In the genomic region with DNA sequence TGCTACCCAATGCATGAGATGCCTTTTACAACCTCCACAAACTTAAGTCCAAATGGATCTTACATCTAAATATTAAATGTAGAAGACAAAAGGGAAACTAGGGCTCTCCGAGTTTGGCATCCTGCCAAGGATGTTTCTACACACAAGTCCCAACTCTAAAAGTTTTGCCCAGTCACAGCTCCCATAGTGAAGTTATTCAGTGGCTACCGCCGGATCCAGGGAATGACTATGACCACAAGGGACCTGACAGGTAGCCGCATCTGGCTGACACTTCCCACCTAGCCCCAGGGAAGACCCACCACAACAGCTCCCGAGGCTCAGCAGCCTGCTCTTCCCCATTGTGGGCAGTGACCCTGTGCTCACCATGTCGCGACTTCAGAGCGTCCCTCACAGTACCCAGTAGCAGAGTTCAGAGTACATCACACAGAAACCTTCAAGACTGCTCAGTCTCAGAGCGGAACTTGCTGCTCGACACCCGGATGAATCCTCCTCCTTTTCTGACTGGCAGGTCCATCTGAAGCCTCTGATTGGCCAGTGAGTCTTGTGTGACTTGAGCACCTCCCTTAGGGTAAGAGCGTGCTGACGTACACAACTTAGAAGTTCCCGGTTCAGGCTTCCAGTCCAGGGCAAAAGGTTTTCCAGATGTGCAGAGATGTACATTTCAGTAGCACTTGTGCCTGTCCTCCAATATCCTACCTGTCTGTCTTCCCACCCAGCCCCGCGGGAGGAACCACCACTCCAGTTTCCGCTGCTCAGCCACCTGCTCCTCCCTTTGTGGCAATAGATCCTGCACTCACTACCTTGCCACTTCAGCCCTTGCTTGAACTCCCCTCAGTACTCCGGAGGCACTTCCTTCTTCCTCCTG, we compare ENCODE assay signal across 8 mouse cellular contexts. TPM values are rescaled to one million over a fixed set of nuclear protein-coding genes. Genes with fewer than 3 reads are reported as not detected.
A peak's percentile ranks its signal among the peaks of the same experiment; 100 is the strongest.
DNase-seq lines count a peak whose midpoint lies in the region; ATAC-seq and TF ChIP-seq lines count a peak whose summit lies in the region.

TSS of gene Zfp950 (minus strand) at position 499 of the 865 bp plus-strand sequence.

- H3K4me2 ChIP-seq in heart, embryonic 11.5 days = peak within 1 kb of the TSS; percentile 77
- H3K4me2 ChIP-seq in kidney, embryonic 16.5 days (replicated peaks; ENCODE audit: low read depth, low read length) = peak within 1 kb of the TSS; percentile 51
- peak within 1 kb of the TSS; percentile 93 for H3K4me2 ChIP-seq in myocyte (ENCODE audit: low read depth)

- H3K79me3 ChIP-seq in C2C12 (ENCODE audit: low read depth) = peaks cover 13% of the 10 kb centered on the region

- peak; percentile 99 for ATAC-seq in heart, embryonic 11.5 days (replicated peaks; ENCODE audit: insufficient number of reproducible peaks, low FRiP score, low TSS enrichment)
- peak; percentile 99 for ATAC-seq in kidney, embryonic 16.5 days (ENCODE audit: low FRiP score, low TSS enrichment)

- no peak for TF ChIP-seq CTCF in C2C12 (IDR thresholded peaks at IDR 0.05; ENCODE audit: control insufficient read depth, insufficient read depth, insufficient read length)
- no peak for TF ChIP-seq CTCF in brain, embryonic 14.5 days (IDR thresholded peaks at IDR 0.05; ENCODE audit: borderline replicate concordance, extremely low read depth, insufficient read depth, insufficient read length)
- TF ChIP-seq CTCF in liver, adult 2 months (IDR thresholded peaks at IDR 0.05; ENCODE audit: low read depth, low read length) = no peak

- H3K27ac ChIP-seq in heart, embryonic 11.5 days (ENCODE audit: low read depth, low read length) = peak within 1 kb of the TSS; percentile 35; the same call in 1 of the 2 replicates
- peak within 1 kb of the TSS; percentile 35; the same call in 1 of the 2 replicates for H3K27ac ChIP-seq in kidney, embryonic 16.5 days (ENCODE audit: low read length)
- peak within 1 kb of the TSS; percentile 86 for H3K27ac ChIP-seq in liver, adult 2 months (replicated peaks; ENCODE audit: insufficient read depth, low read depth, low read length)

- H3K9ac ChIP-seq in heart, embryonic 11.5 days (ENCODE audit: low read depth, low read length) = peak within 1 kb of the TSS; percentile 86
- H3K9ac ChIP-seq in kidney, embryonic 16.5 days (replicated peaks; ENCODE audit: low read length) = peak within 1 kb of the TSS; percentile 84
- H3K9ac ChIP-seq in liver, adult 2 months (ENCODE audit: low read depth, low read length) = peak within 1 kb of the TSS; percentile 86

- H3K4me1 ChIP-seq in erythroblast, embryonic 14.5 days (ENCODE audit: control insufficient read depth) = peaks cover 19% of the 10 kb centered on the region
- peaks cover 5% of the 10 kb centered on the region for H3K4me1 ChIP-seq in heart, embryonic 11.5 days (ENCODE audit: control insufficient read depth, insufficient read depth, low read length)
- peaks cover 11% of the 10 kb centered on the region for H3K4me1 ChIP-seq in kidney, embryonic 16.5 days (ENCODE audit: insufficient read depth, low read length)
- peaks cover 7% of the 10 kb centered on the region for H3K4me1 ChIP-seq in liver, adult 2 months (ENCODE audit: control insufficient read depth, insufficient read depth, low read length)

- 0 out of 2 replicates have a peak, but pooled peaks have one; percentile 14 for TF ChIP-seq POLR2A in brain, embryonic 14.5 days (IDR thresholded peaks at IDR 0.05; ENCODE audit: borderline replicate concordance, extremely low read depth, insufficient read depth, insufficient read length, poor library complexity, severe bottlenecking)
- no peak for TF ChIP-seq POLR2A in liver, adult 2 months (IDR thresholded peaks at IDR 0.05; ENCODE audit: extremely low read depth, insufficient read depth, low read length)
- TF ChIP-seq POLR2A in myocyte (IDR thresholded peaks at IDR 0.05; ENCODE audit: insufficient read length, low read depth) = peak; percentile 61

- H3K27me3 ChIP-seq in C2C12 (ENCODE audit: control insufficient read depth, insufficient read depth, insufficient read length) (no peaks in the 10 kb centered on the region), myocyte (ENCODE audit: control insufficient read depth, insufficient read depth, insufficient read length) (no peaks in the 10 kb centered on the region)
- no peaks in the 10 kb centered on the region; the same call in 1 of the 2 replicates for H3K27me3 ChIP-seq in erythroblast, embryonic 14.5 days (ENCODE audit: control insufficient read depth)
- no peaks in the 10 kb centered on the region for H3K27me3 ChIP-seq in heart, embryonic 11.5 days (ENCODE audit: control insufficient read depth, insufficient read depth, low read length)
- no peaks in the 10 kb centered on the region for H3K27me3 ChIP-seq in kidney, embryonic 16.5 days (ENCODE audit: insufficient read depth, low read length)
- no peaks in the 10 kb centered on the region for H3K27me3 ChIP-seq in liver, adult 2 months (ENCODE audit: control insufficient read depth, insufficient read depth, low read length)
- H3K27me3 ChIP-seq in splenic B cell, adult 2 months (ENCODE audit: control insufficient read depth, insufficient read depth, low read length, poor library complexity, severe bottlenecking) = no peaks in the 10 kb centered on the region; the same call in 1 of the 2 replicates

- H3ac ChIP-seq in C2C12 (ENCODE audit: control insufficient read depth, insufficient read length, low read depth) (peak within 1 kb of the TSS; percentile 99), myocyte (ENCODE audit: control insufficient read depth, insufficient read length) (peak within 1 kb of the TSS; percentile 13)

- under 1% methylated on average over 18 of the region's 18 CpGs for WGBS in heart, embryonic 11.5 days (ENCODE audit: insufficient replicate concordance)
- WGBS in kidney, embryonic 16.5 days = under 1% methylated on average over 18 of the region's 18 CpGs
- WGBS in liver, adult 2 months = 2% methylated on average over 18 of the region's 18 CpGs

- no peaks in the 10 kb centered on the region for H3K36me3 ChIP-seq in C2C12 (ENCODE audit: control insufficient read depth, insufficient read depth)
- peaks cover 4% of the 10 kb centered on the region; the same call in 1 of the 2 replicates for H3K36me3 ChIP-seq in erythroblast, embryonic 14.5 days (ENCODE audit: control insufficient read depth)
- no peaks in the 10 kb centered on the region; the same call in 1 of the 2 replicates for H3K36me3 ChIP-seq in heart, embryonic 11.5 days (ENCODE audit: control insufficient read depth, insufficient read depth, low read length)
- no peaks in the 10 kb centered on the region for H3K36me3 ChIP-seq in kidney, embryonic 16.5 days (ENCODE audit: insufficient read depth, low read length)
- H3K36me3 ChIP-seq in liver, adult 2 months (ENCODE audit: control insufficient read depth, insufficient read depth, low read length) = 0 out of 2 replicates have a peak, but pooled peaks cover 2% of the 10 kb centered on the region
- H3K36me3 ChIP-seq in myocyte (ENCODE audit: control insufficient read depth, insufficient read depth) = no peaks in the 10 kb centered on the region
- H3K36me3 ChIP-seq in splenic B cell, adult 2 months (ENCODE audit: control insufficient read depth, insufficient read depth, low read length, poor library complexity, severe bottlenecking) = no peaks in the 10 kb centered on the region

- H3K4me3 ChIP-seq in C2C12 (ENCODE audit: insufficient read depth, poor library complexity, severe bottlenecking) = peak within 1 kb of the TSS; percentile 80
- H3K4me3 ChIP-seq in erythroblast, embryonic 14.5 days (replicated peaks) = peak within 1 kb of the TSS; percentile 84
- peak within 1 kb of the TSS; percentile 92 for H3K4me3 ChIP-seq in heart, embryonic 11.5 days (ENCODE audit: low read depth, low read length)
- H3K4me3 ChIP-seq in kidney, embryonic 16.5 days (ENCODE audit: low read length) = peak within 1 kb of the TSS; percentile 76
- peak within 1 kb of the TSS; percentile 86 for H3K4me3 ChIP-seq in liver, adult 2 months (ENCODE audit: insufficient read depth, low read depth, low read length)
- H3K4me3 ChIP-seq in myocyte = peak within 1 kb of the TSS; percentile 61

- H3K79me2 ChIP-seq in C2C12 (ENCODE audit: control insufficient read depth, insufficient read depth) (peaks cover 23% of the 10 kb centered on the region), myocyte (ENCODE audit: control insufficient read depth, insufficient read depth) (peaks cover 14% of the 10 kb centered on the region)
- peaks cover 14% of the 10 kb centered on the region for H3K79me2 ChIP-seq in liver, adult 2 months (ENCODE audit: control insufficient read depth, insufficient read depth, low read length)

- H3K9me3 ChIP-seq in erythroblast, embryonic 14.5 days (ENCODE audit: control insufficient read depth, low read length) = no peaks in the 10 kb centered on the region
- no peaks in the 10 kb centered on the region for H3K9me3 ChIP-seq in heart, embryonic 11.5 days (replicated peaks; ENCODE audit: control insufficient read depth, low read length)
- no peaks in the 10 kb centered on the region for H3K9me3 ChIP-seq in kidney, embryonic 16.5 days (ENCODE audit: low read length)

- peak; percentile 97 for DNase-seq in brain, embryonic 14.5 days (ENCODE audit: low read depth)
- peak; percentile 98 for DNase-seq in liver, adult 2 months (ENCODE audit: extremely low read depth, low read depth, low spot score)
- DNase-seq in splenic B cell, adult 2 months (ENCODE audit: low read depth, low spot score) = peak; percentile 92

TF ChIP-seq in C2C12, 6 proteins besides CTCF, POLR2A, EP300 and RAD21 (continues in another document):
- TF ChIP-seq FOSL1 (IDR thresholded peaks at IDR 0.05; ENCODE audit: insufficient read depth, low read length, poor library complexity, severe bottlenecking) (no peak), MAX (IDR thresholded peaks at IDR 0.05) (no peak), MYOD1 (IDR thresholded peaks at IDR 0.05; ENCODE audit: control insufficient read depth, insufficient read length, low read depth) (no peak), MYOG (IDR thresholded peaks at IDR 0.05; ENCODE audit: control insufficient read depth, extremely low read depth, insufficient read length) (no peak)

TF ChIP-seq in myocyte, 11 proteins besides CTCF, POLR2A, EP300 and RAD21:
- TF ChIP-seq MYOG (IDR thresholded peaks at IDR 0.05; ENCODE audit: control insufficient read depth in 1 of 3, insufficient read depth in 1 of 3, insufficient read length in 2 of 3, low read depth in 2 of 3) = no peak
- no peak for TF ChIP-seq REST (IDR thresholded peaks at IDR 0.05; ENCODE audit: insufficient read depth, insufficient read length)
- peak; percentile 63 for TF ChIP-seq POLR2AphosphoS2 (IDR thresholded peaks at IDR 0.05; ENCODE audit: insufficient read length, low read depth)

RNA-seq across cellular contexts. Expression of gene Zfp950, which starts in this region (rescaled TPM):
- 2.6 TPM for polyA plus RNA-seq in C2C12 (2012; fragmentation: generic; extraction: Trizol)
- polyA plus RNA-seq in brain, embryonic 14.5 days (2012; rRNA removed) = 21.1 and 22.1 TPM in 2 replicates
- 0.04 and 0.05 TPM in 2 replicates for polyA plus RNA-seq in erythroblast, embryonic 14.5 days (2012)
- polyA plus RNA-seq in heart, embryonic 11.5 days (2014; fragmentation: Nextera tagmentation; extraction: Ambion mirVana) = 25.9 and 26.3 TPM in 2 replicates
- 32.6 and 39.6 TPM in 2 replicates for polyA plus RNA-seq in kidney, embryonic 16.5 days (2015; fragmentation: Nextera tagmentation; extraction: Ambion mirVana)
- total RNA-seq in liver, adult 2 months (2014; rRNA removed) = 26.0 and 54.9 TPM in 2 replicates
- polyA plus RNA-seq in liver, adult 2 months (2012; rRNA removed) = 3.6 and 3.9 TPM in 2 replicates
- polyA plus RNA-seq in myocyte (2012; fragmentation: generic; extraction: Trizol) = 4.1 TPM

Comparison
In these comparisons a context has a peak if more than half of its experiments do, and no peak if none do; other contexts are left out.
1. Peak in every context shown above with its lines: DNase-seq, ATAC-seq, H3K4me3 ChIP-seq and H3K27ac ChIP-seq.
2. H3K27ac ChIP-seq: peak in every context shown above with its lines; median percentile 86 in liver, adult 2 months; 35 in heart, embryonic 11.5 days; 35 in kidney, embryonic 16.5 days.